Mouse (Mus musculus) kidney, postnatal 4 days (tissue): ENCODE measurements around the gene Tepsin.

Source experiments
- DNase-seq, 2 experiments: peaks; one replicate each; pipeline ENCODE4 v3.0.0; 2021; ENCODE audit warnings: mixed read lengths in 2 of 2

Gene Tepsin

GRCm38 (mm10) chr11:120063326-120063725 is 35.2 kb downstream of the Tepsin start:
- no peak for DNase-seq

GRCm38 (mm10) chr11:120060634-120061033 is 37.9 kb downstream of the Tepsin start:
- no peak for DNase-seq

DNA sequence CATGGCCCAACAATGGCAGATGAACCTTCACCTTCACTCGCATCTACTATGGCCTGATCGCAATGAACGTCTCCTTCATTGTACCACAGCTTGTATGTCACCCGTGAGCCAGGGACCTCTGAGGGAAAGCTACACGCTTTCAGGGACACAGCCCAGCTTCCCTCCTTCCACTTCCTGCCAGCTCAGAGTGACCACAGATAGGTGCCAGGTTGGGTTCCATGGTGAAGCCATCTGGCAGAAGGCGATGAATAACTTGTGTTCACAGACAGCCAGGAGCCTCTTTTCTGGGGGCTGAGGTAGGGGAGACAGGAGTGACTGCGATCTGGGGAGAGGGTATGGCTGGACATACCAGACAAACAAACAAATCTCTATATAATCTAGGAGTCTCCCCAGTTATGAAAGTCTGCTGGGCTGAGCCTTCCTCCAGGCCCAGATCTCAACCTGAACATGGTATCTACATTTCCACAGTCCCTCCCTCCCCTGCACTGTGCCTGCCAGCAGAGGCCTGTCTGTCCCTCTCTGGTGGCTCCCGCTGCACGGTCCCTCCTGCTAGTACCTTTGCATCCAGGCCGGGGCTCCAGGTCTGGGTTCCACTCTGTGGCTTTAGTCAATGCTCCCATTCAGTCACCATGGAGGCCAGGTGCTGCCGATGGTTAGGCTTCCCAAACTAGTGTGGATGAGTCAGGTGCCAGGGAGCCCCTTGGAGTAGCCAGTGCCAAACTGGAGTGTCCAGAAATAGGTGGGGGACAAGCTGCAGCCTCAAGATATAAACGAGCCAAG is 42.4 kb downstream of the Tepsin start:
- DNase-seq = no peak

- no peak for DNase-seq
Measured at GRCm38 (mm10) chr11:120053846-120054245, 44.7 kb downstream of the Tepsin start.

- peak; percentile 55 to 64 for DNase-seq
Measured at GRCm38 (mm10) chr11:120052274-120052673, 46.3 kb downstream of the Tepsin start.

DNA sequence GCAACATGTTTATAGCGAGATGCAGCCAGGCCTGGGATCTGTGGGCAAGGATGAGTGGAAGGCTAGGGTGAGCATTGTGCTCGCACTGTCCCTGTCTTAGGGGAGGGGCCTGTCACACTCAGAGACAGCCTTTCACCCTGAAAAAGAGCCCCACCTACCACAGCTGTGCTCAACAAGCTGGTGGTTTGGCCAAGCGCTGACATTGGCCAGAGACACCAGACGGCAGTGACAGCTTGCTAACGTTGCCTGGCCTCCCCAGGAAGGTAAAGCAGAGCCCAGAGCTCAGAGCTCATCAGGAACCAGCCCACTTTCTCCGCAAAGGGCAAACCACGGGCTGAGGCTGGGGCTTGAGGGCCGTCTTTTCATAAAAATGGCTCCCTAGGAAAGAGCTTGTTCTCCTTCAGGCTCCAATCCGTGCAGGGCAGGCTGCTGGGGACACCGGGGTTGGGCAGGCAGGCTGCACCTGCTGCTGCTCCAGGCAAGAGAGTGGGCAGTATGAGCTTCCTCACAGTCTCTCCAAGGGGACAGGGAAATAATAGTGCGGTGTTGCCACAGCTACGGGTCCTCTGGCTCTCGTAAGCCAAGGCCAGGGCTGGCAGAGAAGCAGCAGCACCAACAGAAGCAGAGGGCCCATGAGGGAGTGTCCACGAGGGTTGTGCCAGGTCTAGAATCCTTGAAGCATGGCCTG is 47.3 kb downstream of the Tepsin start:
- DNase-seq = no peak

GRCm38 (mm10) chr11:120049067-120049466 is 49.5 kb downstream of the Tepsin start:
- DNase-seq = no peak

DNA sequence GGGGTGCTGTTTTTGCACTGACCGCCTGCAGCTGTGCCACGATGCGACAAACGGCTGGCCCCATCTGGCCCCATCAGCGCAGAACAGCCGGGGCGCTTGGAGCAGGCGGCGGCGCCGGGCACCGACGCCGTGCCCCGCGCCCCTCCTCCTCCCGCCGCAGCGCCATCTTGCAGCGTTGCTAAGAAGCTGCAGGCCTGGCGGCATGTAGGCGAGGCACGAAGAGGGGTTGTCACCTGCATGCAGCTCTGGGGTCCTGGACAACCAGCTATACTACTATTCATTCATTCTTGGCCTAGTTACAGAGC is 50.3 kb downstream of the Tepsin start:
- DNase-seq = peak in 1 of 2 experiments; percentile 63

GRCm38 (mm10) chr11:120047531-120048251 is 50.8 kb downstream of the Tepsin start:
- no peak for DNase-seq

DNA sequence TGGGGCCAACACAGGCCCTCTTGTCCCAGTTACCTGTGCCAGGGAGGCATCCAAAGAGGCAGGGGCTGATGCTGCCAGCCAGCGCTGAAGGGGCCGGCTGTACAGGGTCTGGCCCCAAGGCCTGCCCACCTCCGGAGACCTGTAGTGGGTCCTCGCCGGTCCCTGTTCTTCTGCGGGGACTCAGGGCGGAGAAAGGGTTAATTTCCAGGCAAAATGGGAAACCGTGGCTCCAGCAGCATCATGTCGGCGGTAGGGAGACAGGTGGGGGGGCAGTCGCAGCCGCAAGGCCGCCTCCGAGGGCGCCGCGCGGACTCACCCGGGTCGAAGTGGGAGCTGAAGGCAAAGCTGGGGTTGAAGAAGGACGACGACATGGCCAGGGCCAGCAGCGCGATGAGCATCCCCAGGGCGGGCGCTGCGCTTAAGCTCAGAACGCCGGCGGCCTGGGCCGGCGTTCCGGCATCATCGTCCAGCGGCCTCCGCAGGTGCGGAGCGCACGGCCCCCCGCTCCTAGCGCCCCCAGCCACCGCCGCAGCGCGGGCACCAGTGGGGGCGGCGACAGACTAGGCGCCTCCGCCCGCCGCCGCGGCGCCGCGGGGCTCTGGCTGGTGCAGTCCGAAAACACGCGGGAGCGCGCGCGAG is 51.9 kb downstream of the Tepsin start, which contains the start of gene Aatk:
Aatk (minus strand) TSS at position 615 of the 639 bp plus-strand sequence.
- peak; percentile 45 to 56 for DNase-seq

DNA sequence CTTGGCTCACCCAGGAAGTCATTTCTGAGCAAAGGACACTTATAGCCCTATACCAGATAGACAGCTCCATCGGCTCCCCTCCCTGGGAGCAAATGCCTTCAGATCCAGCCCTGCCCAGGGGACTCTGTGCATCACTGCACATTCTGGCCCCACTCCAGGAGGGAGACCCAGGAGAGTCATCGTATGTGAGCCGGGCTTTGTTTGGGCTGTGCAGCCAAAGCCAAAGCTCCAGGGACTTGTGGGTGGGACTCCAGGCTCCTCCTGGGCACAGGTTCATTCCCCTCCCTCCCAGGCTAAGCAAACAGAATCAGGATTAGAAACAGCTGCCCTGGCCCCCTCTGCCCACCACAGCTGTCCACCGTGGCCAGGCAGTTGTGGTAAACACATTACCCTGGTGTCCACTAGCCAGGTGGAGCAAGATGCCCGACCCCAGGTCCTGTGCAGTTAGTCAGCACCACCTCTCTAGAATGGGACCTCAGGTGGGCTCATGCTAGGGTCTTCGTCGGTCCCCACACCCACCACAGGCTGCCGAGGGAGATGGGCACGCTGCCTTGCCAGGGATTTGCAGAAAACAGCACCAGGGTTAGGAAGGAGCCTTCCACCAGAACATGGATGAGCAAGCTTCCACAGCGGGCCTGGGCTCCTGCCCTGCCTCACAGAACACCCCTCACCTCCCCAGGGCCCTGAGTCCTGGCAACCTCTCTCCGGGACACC is 52.5 kb downstream of the Tepsin start:
- peak; percentile 67 to 79 for DNase-seq

DNA sequence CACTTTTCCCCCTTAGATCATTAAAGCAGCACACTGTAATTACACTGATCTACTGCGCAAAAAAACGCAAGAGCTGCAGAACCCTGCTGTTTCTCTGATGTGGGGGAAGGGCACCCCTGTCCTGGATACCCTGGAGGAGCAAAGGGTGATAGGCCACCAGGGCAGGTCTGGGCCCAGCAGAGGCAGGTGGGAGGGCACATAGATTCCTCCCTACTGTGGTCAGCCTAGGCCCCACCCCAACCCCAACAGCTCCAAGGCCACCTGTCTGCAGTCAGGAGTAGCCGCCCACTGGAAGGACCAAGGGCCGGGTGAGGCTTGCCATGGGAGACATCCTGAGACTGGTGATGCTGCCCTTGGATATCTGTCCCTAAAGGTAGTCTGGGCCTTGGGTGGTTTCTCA is 53.2 kb downstream of the Tepsin start:
- no peak for DNase-seq

GRCm38 (mm10) chr11:120042141-120042838 is 56.2 kb downstream of the Tepsin start:
- no peak for DNase-seq

GRCm38 (mm10) chr11:120041191-120042123 is 57.1 kb downstream of the Tepsin start:
- DNase-seq = peak; percentile 70 to 81
